8 mouse cellular contexts compared by ENCODE assay signal in genomic region chr4:32799966-32800576, GRCm38 (mm10). TPM values are rescaled to one million over a fixed set of nuclear protein-coding genes. Genes with fewer than 3 reads are reported as not detected.
DNase-seq lines count a peak whose midpoint lies in the region; ATAC-seq lines count a peak whose summit lies in the region.

Gene Lyrm2, plus strand, starts transcription at chr4:32800253.

- H3K27ac ChIP-seq in hindbrain, embryonic 12.5 days = peak within 1 kb of the TSS; percentile 99

- no peaks in the 10 kb centered on the region for H3K9me3 ChIP-seq in hindbrain, embryonic 12.5 days (replicated peaks)

- H3K27me3 ChIP-seq in hindbrain, embryonic 12.5 days = no peaks in the 10 kb centered on the region

- H3K4me3 ChIP-seq in hindbrain, embryonic 12.5 days = peak within 1 kb of the TSS; percentile 83

- H3K4me2 ChIP-seq in hindbrain, embryonic 12.5 days (replicated peaks) = peak within 1 kb of the TSS; percentile 73

- peak within 1 kb of the TSS; percentile 92 for H3K9ac ChIP-seq in hindbrain, embryonic 12.5 days

- peak; percentile 95 for ATAC-seq in hindbrain, embryonic 12.5 days (ENCODE audit: low FRiP score)

- peaks cover 2% of the 10 kb centered on the region; the same call in 1 of the 2 replicates for H3K36me3 ChIP-seq in hindbrain, embryonic 12.5 days

- WGBS in hindbrain, embryonic 12.5 days = under 1% methylated on average over 53 of the region's 53 CpGs

- DNase-seq in NIH3T3 (ENCODE audit: low read depth) = peak; percentile 82
- peak; percentile 86 for DNase-seq in cerebellum, adult 9-11 months
- DNase-seq in frontal cortex, postnatal 10 days (ENCODE audit: low spot score in 2 of 2) = peak; percentile 54 to 76
- DNase-seq in layer of hippocampus, postnatal 25 days (ENCODE audit: extremely low spot score in 1 of 2, low spot score in 1 of 2) = peak; percentile 73 to 79
- DNase-seq in lung, postnatal 25 days (ENCODE audit: low spot score) = peak; percentile 74
- peak; percentile 81 for DNase-seq in retina, embryonic 14.5 days (ENCODE audit: low spot score)
- DNase-seq in thymus, postnatal 4 days = peak; percentile 87

- H3K4me1 ChIP-seq in hindbrain, embryonic 12.5 days = peaks cover 11% of the 10 kb centered on the region

RNA-seq across cellular contexts. Expression of gene Lyrm2, which starts in this region (rescaled TPM):
- 162 and 169 TPM in 2 replicates for polyA plus RNA-seq in hindbrain, embryonic 12.5 days (2016; fragmentation: Nextera tagmentation; extraction: Ambion mirVana)
- 10 to 100 TPM; 38.9 to 40.3 TPM for total RNA-seq in layer of hippocampus, postnatal 25 days (2021)

Comparison
In these comparisons a context has a peak if more than half of its experiments do, and no peak if none do; other contexts are left out.
1. Peak in every context shown above with its lines: DNase-seq, ATAC-seq, H3K4me3 ChIP-seq and H3K27ac ChIP-seq.